Mouse (Mus musculus) cerebellum, adult 2 months (tissue): Measurements from ENCODE around the gene Hdgfl3.
"Not testable (repeated sequence)": the region's sequence is repeated elsewhere in the genome, so short reads cannot be mapped to it uniquely, and the experiment has no call there.

Experiments
- CTCF ChIP-seq: fragments of 200-500 bp; IDR thresholded peaks from 2 replicates; pipeline ENCODE4 v1.5.1; 2011; ENCODE audit warnings: low read depth, mild to moderate bottlenecking, control low read depth, low read length, moderate library complexity, borderline replicate concordance; ENCODE audit not compliant: insufficient read depth
- POLR2A ChIP-seq: fragments of 200-500 bp; IDR thresholded peaks from 2 replicates; pipeline ENCODE4 v1.6.1; 2011; ENCODE audit warnings: low read length, control low read depth, borderline replicate concordance; ENCODE audit not compliant: insufficient read depth

DNA sequence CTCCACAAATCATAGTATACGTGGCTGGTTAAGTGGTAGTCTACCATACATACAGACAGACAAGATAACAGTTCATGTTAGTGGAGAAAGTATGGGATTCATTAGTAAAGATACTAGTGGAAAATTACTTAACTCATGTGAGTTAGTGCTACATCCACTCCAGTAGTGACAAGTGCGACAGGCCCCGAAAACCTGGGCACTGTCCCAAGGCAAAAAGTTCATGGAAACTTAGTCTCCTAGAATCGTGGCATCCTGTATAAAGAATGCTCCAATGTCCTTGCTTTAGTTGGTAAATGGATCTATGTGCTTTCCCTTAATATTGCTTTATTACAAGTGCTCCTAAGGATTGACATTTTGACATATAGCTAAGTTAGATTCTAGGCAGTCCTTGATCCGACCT lies 96.5 kb downstream of the Hdgfl3 start:
- TF ChIP-seq CTCF, POLR2A: not testable (repeated sequence)
